Comparison of ENCODE assay signal across 8 mouse cellular contexts in the genomic region with DNA sequence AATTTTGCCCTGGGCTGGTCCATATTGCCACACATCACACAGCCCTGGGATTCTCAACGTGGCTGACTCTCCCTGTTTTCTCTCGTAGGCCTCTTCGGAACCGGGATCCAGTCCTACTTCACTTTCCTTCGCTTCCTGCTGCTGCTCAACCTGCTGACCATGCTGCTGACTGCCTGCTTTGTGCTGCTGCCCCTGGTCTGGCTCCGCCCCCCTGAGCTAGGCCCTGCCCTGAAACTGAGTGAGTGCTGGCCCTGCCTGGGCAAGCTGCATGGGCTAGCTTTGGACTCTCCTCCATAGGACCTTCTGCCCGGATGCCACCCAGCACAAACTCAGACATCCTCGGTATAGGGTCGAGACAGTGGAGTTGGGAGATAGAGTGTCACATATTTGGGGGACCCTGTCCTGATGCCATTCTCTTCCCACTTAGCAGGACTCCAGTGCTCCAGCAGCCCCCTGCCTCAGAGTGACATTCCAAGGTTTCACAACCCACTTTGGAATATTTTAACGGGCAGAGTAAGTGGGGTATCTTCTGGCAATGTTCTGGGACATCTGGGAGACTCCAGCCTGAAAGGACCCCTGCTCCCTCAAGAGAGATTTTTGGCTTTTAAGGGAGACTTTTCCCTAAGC. TPM values are rescaled to one million over a fixed set of nuclear protein-coding genes. Genes with fewer than 3 reads are reported as not detected.
DNase-seq lines count a peak whose midpoint lies in the region; ATAC-seq lines count a peak whose summit lies in the region.

No protein-coding gene starts in this region.

- no peaks in the 10 kb centered on the region for H3K9me3 ChIP-seq in forebrain, embryonic 16.5 days (ENCODE audit: control insufficient read depth, low read length)

- H3K4me2 ChIP-seq in forebrain, embryonic 16.5 days (ENCODE audit: low read length): 0 out of 2 replicates have a peak overlapping the region, but pooled peaks have one; percentile 61

- H3K9ac ChIP-seq in forebrain, embryonic 16.5 days (replicated peaks; ENCODE audit: low read depth, low read length): peak overlapping the region; percentile 54; the same call in 1 of the 2 replicates

- no peak overlapping the region for H3K4me3 ChIP-seq in forebrain, embryonic 16.5 days (replicated peaks; ENCODE audit: low read length)

- DNase-seq in adrenal gland, postnatal 14 days: peak; percentile 49
- no peak for DNase-seq in adrenal gland, adult 8-10 months
- peak; percentile 45 for DNase-seq in kidney, adult 18-20 months
- DNase-seq in lung, postnatal 10 days: peak; percentile 56
- peak; percentile 70 to 79 for DNase-seq in spleen, postnatal 36 days (ENCODE audit: low spot score in 2 of 2)
- DNase-seq in right cerebral cortex, postnatal 4 days: no peak
- no peak for DNase-seq in cerebellum, adult 9-11 months

- WGBS in forebrain, embryonic 16.5 days: 33% methylated on average over 10 of the region's 10 CpGs

- H3K27ac ChIP-seq in forebrain, embryonic 16.5 days (ENCODE audit: low read length): no peak overlapping the region

- no peak for ATAC-seq in forebrain, embryonic 16.5 days

- H3K27me3 ChIP-seq in forebrain, embryonic 16.5 days (replicated peaks; ENCODE audit: control insufficient read depth, insufficient read depth, low read length): peaks cover 28% of the 10 kb centered on the region

- H3K36me3 ChIP-seq in forebrain, embryonic 16.5 days (ENCODE audit: control insufficient read depth, insufficient read depth): no peaks in the 10 kb centered on the region

- H3K4me1 ChIP-seq in forebrain, embryonic 16.5 days (replicated peaks; ENCODE audit: control insufficient read depth, insufficient read depth, low read length): peaks cover 26% of the 10 kb centered on the region

RNA-seq across cellular contexts. Expression of a gene that starts 1.8 kb away (rescaled TPM):
- total RNA-seq in adrenal gland, postnatal 14 days (2021): 35.1 and 35.7 TPM in 2 replicates
- 10 to 100 TPM; 28.2 to 50.0 (median 40.7) TPM for total RNA-seq in adrenal gland, adult 8-10 months (2022)
- 2.7 and 3.3 TPM in 2 replicates for polyA plus RNA-seq in forebrain, embryonic 16.5 days (2015; fragmentation: Nextera tagmentation; extraction: Ambion mirVana)

RNA-seq across cellular contexts. Expression of a gene that starts 1.9 kb away (rescaled TPM):
- 5.3 and 8.3 TPM in 2 replicates for total RNA-seq in adrenal gland, postnatal 14 days (2021)
- total RNA-seq in adrenal gland, adult 8-10 months (2022): 1 to 10 TPM; 1.5 to 3.3 (median 3.0) TPM
- polyA plus RNA-seq in forebrain, embryonic 16.5 days (2015; fragmentation: Nextera tagmentation; extraction: Ambion mirVana): 0.78 and 0.99 TPM in 2 replicates

RNA-seq across cellular contexts. Expression of a gene that starts 13.7 kb away (rescaled TPM):
- total RNA-seq in adrenal gland, postnatal 14 days (2021): 0.44 TPM in 1 of 2 replicates, not detected in the other
- not detected for total RNA-seq in adrenal gland, adult 8-10 months (2022)
- polyA plus RNA-seq in forebrain, embryonic 16.5 days (2015; fragmentation: Nextera tagmentation; extraction: Ambion mirVana): not detected in 2 replicates

RNA-seq across cellular contexts. Expression of a gene that starts 25.7 kb away (rescaled TPM):
- 0.83 and 0.93 TPM in 2 replicates for total RNA-seq in adrenal gland, postnatal 14 days (2021)
- 1 to 10 TPM in 2 of 4 experiments, under 1 TPM in 2; 0.59 to 3.4 (median 1.3) TPM for total RNA-seq in adrenal gland, adult 8-10 months (2022)
- 0.19 and 0.90 TPM in 2 replicates for polyA plus RNA-seq in forebrain, embryonic 16.5 days (2015; fragmentation: Nextera tagmentation; extraction: Ambion mirVana)

RNA-seq across cellular contexts. Expression of a gene that starts 25.7 kb away (rescaled TPM):
- total RNA-seq in adrenal gland, postnatal 14 days (2021): 62.6 and 73.8 TPM in 2 replicates
- 100 to 1,000 TPM in 2 of 4 experiments, 10 to 100 TPM in 2; 86.0 to 110 (median 103) TPM for total RNA-seq in adrenal gland, adult 8-10 months (2022)
- polyA plus RNA-seq in forebrain, embryonic 16.5 days (2015; fragmentation: Nextera tagmentation; extraction: Ambion mirVana): 13.1 and 14.4 TPM in 2 replicates

Comparison
In these comparisons a context has a peak if more than half of its experiments do, and no peak if none do; other contexts are left out.
1. DNase-seq: peak in adrenal gland, postnatal 14 days (single experiment), kidney, adult 18-20 months (single experiment), lung, postnatal 10 days (single experiment) and spleen, postnatal 36 days (2 of 2); none in adrenal gland, adult 8-10 months (single experiment), right cerebral cortex, postnatal 4 days (single experiment) and cerebellum, adult 9-11 months (single experiment).